Mouse (Mus musculus) midbrain, embryonic 13.5 days (tissue): Measurements from ENCODE around the gene Ssbp3. TPM values are rescaled to one million over a fixed set of nuclear protein-coding genes. Genes with fewer than 3 reads are reported as not detected.

Experiments used
- ATAC-seq: fragments of 200-750 bp; cut with Nextera tagmentation; 2 replicates; pipeline ENCODE4 v1.8.0; 2017; ENCODE audit warnings: mild to moderate bottlenecking, moderate TSS enrichment, moderate library complexity
- H3K27ac ChIP-seq: fragments of 300-500 bp; sonication (generic); 2 replicates; pipeline ENCODE4 v1.5.1; 2015; ENCODE audit warnings: inconsistent platforms, mild to moderate bottlenecking, moderate library complexity
- H3K27me3 ChIP-seq: fragments of 300-500 bp; sonication (generic); 2 replicates; pipeline ENCODE4 v1.6.1; 2015; ENCODE audit warnings: mild to moderate bottlenecking, inconsistent platforms
- H3K36me3 ChIP-seq: fragments of 300-500 bp; sonication (generic); 2 replicates; pipeline ENCODE4 v1.6.1; 2015; ENCODE audit warnings: mild to moderate bottlenecking, inconsistent platforms
- H3K4me1 ChIP-seq: fragments of 300-500 bp; sonication (generic); replicated peaks from 2 replicates; pipeline ENCODE4 v1.6.1; 2015; ENCODE audit warnings: inconsistent platforms
- H3K4me2 ChIP-seq: fragments of 300-500 bp; sonication (generic); replicated peaks from 2 replicates; pipeline ENCODE4 v1.6.1; 2015; ENCODE audit warnings: moderate library complexity, mild to moderate bottlenecking, inconsistent platforms
- H3K4me3 ChIP-seq: fragments of 300-500 bp; sonication (generic); replicated peaks from 2 replicates; pipeline ENCODE4 v1.5.1; 2015; ENCODE audit warnings: mild to moderate bottlenecking, inconsistent platforms
- H3K9ac ChIP-seq: fragments of 300-500 bp; sonication (generic); replicated peaks from 2 replicates; pipeline ENCODE4 v1.6.1; 2015; ENCODE audit warnings: mild to moderate bottlenecking, inconsistent platforms
- H3K9me3 ChIP-seq: fragments of 300-500 bp; sonication (generic); 2 replicates; pipeline ENCODE4 v1.6.1; 2016; ENCODE audit warnings: mild to moderate bottlenecking, inconsistent platforms
- WGBS: fragments of 180-500 bp; shearing (Covaris S2); methylation state at CpG from one replicate; pipeline ENCODE4 v1.1.7; 2015; 5-methylcytosine and 5-hydroxymethylcytosine counted together
- polyA plus RNA-seq: library from polyadenylated mRNA; unstranded; fragments of >200 nt; fragmentation: Nextera tagmentation; extraction: Ambion mirVana; gene quantifications from 2 replicates; pipeline ENCODE4 v1.2.1, GENCODE M21; 2015

Gene Ssbp3
- polyA plus RNA-seq, 1 experiment from 2014 or later, result 229 TPM

DNA sequence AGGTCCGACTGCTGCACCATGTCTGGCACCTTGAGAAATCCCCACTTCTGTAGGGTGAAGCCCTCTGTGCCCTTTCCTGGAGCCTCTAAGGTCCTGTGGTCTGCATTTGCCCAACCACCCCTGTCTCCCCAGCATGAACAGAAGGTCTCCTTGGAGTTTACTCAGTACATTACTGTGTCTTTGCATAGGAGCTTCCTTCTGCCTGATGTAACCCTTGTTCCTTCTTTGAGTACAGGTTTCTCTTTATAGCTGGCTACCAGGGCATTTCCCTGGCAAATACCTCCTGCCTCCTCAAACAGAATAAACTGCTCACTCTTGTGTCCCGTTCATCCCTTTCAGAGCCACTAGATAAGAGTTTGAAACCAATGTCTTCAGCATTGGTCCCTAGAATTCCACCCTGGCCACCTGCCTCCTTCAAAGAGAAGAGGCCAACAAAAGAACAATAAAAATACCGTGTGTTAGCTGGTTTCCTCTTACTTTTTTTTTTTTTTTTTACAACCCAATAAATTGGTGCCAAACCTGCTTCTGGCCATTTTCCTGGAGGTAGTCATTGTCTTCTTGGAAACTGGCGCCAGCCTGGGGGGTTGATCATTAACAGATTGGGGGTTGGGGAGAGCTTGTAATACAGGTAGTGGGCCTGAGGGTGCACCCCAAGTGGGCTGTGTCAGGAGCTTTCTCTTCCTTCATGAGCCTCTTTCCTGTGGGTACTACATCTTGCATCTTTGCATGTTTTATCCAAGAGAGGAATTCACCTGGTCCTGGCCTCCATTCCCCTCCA lies 72.0 kb downstream of the Ssbp3 start:
- Histone ChIP-seq H3K9me3 (no peaks in the 10 kb centered on the region), H3K36me3 (peaks cover 5% of the 10 kb centered on the region), H3K4me3 (no peak overlapping the region), H3K27ac (0 out of 2 replicates have a peak overlapping the region, but pooled peaks have one; percentile 19), H3K4me2 (no peak overlapping the region), H3K4me1 (peaks cover 99% of the 10 kb centered on the region), H3K27me3 (no peaks in the 10 kb centered on the region), H3K9ac (no peak overlapping the region)
- 68% methylated on average over 4 of the region's 4 CpGs for WGBS
- no peak for ATAC-seq

DNA sequence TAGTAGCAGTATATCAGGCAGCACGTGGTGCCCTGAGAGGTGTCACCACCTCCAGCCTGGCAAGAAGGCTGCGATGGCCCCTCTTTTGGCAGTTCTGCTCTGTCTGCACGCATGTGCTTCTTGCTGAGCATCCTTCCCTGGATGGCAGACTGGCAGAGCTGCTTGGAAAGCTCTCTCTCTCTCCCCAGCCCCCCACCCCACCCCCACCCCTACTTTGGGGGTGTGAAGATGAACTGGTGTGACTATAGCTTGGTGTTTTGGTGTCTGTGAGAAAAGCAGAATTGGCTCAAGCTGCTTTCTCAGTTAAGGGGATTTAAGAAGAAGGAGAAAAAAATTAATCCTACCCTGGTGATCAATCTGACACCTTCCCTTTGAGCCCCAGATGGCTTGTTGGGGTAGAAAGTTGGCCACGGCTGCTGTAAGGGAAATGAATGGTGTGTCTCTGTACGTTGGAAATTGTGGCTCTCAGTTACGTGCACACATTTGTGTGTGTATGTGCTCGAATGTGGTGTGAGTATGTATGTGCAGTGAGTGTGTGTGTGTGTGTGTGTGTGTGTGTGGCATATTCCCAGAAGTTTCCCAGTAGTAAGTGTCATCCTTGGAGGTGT lies 73.5 kb downstream of the Ssbp3 start:
- Histone ChIP-seq H3K27me3 (no peaks in the 10 kb centered on the region), H3K4me2 (no peak overlapping the region), H3K4me1 (peaks cover 99% of the 10 kb centered on the region), H3K36me3 (peaks cover 5% of the 10 kb centered on the region), H3K9ac (0 out of 2 replicates have a peak overlapping the region, but pooled peaks have one; percentile 44), H3K4me3 (no peak overlapping the region), H3K27ac (peak overlapping the region; percentile 74), H3K9me3 (no peaks in the 10 kb centered on the region)
- ATAC-seq, result no peak
- WGBS, result 52% methylated on average over 7 of the region's 7 CpGs

DNA sequence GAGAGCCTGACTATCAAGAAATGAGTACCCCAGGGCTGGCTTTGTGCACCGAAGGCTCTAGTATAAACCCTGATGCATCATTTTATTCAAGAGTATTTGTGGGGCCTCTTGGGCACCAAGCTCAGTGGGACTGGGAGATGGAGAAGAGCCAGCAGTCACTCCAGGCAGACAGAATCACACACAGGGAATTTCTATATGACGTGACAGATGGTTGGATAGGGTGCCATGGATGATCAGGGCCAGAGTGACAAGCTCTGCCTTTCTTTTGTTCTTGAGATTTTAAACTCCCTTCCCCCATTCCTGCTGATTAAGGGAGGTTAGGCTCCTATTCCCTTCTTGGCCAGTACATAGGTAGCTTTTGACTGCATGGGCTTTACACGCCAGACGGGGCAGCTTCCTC lies 74.8 kb downstream of the Ssbp3 start:
- no peak overlapping the region for H3K4me3 ChIP-seq
- no peak overlapping the region for H3K4me2 ChIP-seq
- no peaks in the 10 kb centered on the region for H3K9me3 ChIP-seq
- ATAC-seq, result no peak
- H3K27me3 ChIP-seq, result no peaks in the 10 kb centered on the region
- WGBS, result 45% methylated on average over 4 of the region's 4 CpGs
- H3K4me1 ChIP-seq, result peaks cover 99% of the 10 kb centered on the region
- H3K27ac ChIP-seq, result peak overlapping the region; percentile 74
- H3K9ac ChIP-seq, result no peak overlapping the region; the same call in 1 of the 2 replicates
- H3K36me3 ChIP-seq, result peaks cover 5% of the 10 kb centered on the region

DNA sequence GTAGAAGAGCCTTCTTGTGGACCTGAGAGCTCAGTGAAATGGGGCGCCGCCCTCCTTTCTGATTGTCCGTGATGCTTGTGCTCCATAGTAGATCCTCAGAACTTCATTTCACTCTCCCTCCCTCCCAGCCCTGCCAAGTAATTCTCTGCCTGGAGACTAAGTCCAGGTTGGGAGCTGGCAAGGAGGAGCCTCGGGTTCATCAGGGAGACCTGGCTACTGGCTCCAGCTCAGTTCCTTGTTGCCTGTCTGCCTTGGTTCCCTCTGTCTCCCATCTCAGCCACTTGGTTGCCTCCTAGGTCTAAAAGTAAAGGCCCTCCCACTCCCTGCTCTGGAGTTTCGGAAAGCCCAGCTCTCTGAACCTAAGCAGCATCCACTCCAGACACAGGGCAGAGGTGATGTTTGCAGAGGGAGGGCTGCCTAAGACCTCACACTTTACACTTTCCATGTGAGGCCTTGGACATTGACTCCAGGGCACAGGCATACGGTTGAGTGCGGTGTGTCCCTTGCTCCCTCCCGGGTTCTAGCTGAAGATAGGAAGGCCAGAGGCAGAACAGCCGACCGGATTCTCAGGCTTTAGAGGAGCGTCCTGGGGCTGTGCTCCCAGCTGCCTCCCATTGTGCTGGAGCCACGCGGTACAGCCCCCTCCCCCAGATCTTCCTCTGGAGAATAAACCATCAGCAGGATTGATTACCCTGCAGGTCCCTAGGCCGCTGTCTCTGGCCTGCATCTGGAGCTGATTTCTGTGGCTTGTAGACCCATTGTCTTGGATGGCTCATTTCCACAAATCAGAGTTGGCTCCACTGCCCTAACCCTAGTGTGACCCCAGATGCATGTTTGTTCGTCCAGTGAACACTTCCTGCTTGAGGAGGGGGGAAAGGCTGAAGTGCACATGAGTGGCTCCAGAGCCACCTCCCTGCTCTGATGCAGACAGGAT lies 75.7 kb downstream of the Ssbp3 start:
- Histone ChIP-seq H3K9ac (peak overlapping the region; percentile 43; the same call in 1 of the 2 replicates), H3K27ac (peak overlapping the region; percentile 74), H3K4me2 (peak overlapping the region; percentile 17; the same call in 1 of the 2 replicates), H3K4me3 (no peak overlapping the region), H3K27me3 (no peaks in the 10 kb centered on the region), H3K9me3 (no peaks in the 10 kb centered on the region), H3K4me1 (peaks cover 98% of the 10 kb centered on the region), H3K36me3 (peaks cover 5% of the 10 kb centered on the region)
- WGBS, result 25% methylated on average over 15 of the region's 15 CpGs
- no peak for ATAC-seq

DNA sequence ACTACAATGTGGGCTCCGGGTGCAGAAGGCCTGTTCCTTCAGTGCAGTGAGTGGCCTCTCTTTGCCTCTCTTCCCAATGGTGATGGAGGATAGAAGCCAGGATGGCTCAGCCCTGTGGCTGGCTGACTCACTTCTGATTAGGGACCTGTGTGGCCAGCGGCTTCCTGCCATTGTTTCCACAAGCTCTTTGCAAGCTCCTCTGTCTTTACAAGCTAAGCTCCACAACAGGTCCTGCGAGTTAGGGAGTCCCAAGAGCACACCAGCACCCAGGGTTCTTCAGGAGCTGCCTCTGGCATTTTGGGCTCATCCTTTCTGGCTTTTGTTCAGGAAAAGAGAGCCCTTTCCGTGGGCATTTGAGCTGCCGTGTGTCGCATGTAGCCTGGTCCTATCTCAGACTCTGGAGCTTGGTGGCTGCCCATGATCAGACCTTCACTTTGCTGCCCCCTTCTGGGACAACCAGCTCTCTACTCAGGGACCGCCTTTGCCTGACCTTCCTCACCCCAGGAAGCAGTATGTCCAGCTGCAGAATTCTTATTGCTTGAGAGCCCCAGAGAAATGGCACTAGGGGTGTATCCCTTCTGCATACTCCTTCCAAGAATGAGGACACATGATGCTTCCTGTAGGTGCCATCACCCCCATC lies 77.3 kb downstream of the Ssbp3 start:
- Histone ChIP-seq H3K27me3 (no peaks in the 10 kb centered on the region), H3K4me1 (peaks cover 99% of the 10 kb centered on the region), H3K36me3 (no peaks in the 10 kb centered on the region), H3K9me3 (no peaks in the 10 kb centered on the region), H3K27ac (peak overlapping the region; percentile 83), H3K4me3 (no peak overlapping the region), H3K9ac (peak overlapping the region; percentile 42; the same call in 1 of the 2 replicates), H3K4me2 (no peak overlapping the region)
- 14% methylated on average over 7 of the region's 7 CpGs for WGBS
- ATAC-seq, result no peak

DNA sequence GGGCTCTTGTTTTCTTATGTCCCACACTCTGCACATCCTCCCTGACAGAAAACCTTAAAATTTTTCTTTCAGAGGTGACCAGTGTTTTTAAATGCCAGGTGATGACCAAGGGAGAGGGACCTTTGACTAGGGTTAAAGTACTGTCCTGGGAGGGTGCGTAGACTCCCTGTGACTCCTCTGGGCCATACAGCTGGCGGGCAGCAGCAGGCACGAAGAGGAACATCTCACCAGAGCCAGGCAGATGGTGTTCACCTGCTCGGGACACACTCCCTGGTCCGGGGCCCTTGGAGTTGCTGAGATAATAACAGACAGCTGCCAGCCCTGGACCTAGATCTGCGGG lies 78.4 kb downstream of the Ssbp3 start:
- H3K9me3 ChIP-seq, result no peaks in the 10 kb centered on the region
- WGBS, result 14% methylated on average over 6 of the region's 6 CpGs
- H3K9ac ChIP-seq, result peak overlapping the region; percentile 33; the same call in 1 of the 2 replicates
- 0 out of 2 replicates have a peak overlapping the region, but pooled peaks have one; percentile 4 for H3K4me2 ChIP-seq
- H3K36me3 ChIP-seq, result no peaks in the 10 kb centered on the region
- H3K4me3 ChIP-seq, result no peak overlapping the region
- no peaks in the 10 kb centered on the region for H3K27me3 ChIP-seq
- ATAC-seq, result no peak
- peak overlapping the region; percentile 83 for H3K27ac ChIP-seq
- H3K4me1 ChIP-seq, result peaks cover 99% of the 10 kb centered on the region

DNA sequence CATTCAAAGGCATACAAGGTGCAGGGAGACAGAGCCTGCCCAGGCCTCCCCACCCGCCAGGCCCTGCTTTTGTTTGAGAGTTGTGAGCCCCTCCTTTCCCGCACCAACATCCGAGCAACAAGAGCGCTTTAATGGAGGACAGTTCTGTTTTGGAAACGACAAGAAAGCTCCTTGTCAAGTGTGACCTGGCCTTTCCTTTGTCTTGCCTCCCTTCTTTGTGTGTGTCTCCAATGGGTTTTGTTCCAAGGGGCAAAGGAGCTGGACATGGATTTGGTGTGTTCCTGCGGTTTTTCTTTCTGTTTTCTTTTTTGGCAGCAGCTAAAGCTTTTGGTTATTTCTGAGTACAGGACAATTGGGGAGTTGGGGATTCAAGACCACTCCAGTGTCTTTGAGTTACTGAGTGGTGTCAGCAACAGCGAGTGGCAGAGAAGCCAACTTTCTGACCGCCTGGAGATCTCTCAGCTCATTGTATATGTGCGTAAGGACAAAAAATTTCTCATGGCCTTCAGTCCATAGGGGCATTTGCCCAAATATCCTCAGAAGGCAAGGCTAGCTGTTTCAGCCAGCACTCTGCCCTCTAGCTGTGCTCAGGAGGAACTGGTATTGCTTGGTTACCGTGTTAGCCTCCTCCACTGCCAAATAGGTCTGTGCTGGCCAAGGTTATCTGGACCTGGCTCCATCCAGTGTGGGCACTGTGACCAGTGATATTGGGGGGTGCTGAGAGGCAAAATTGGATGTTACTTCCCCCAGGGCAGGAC lies 78.9 kb downstream of the Ssbp3 start:
- H3K9ac ChIP-seq, result peak overlapping the region; percentile 33; the same call in 1 of the 2 replicates
- H3K4me2 ChIP-seq, result 0 out of 2 replicates have a peak overlapping the region, but pooled peaks have one; percentile 4
- 9% methylated on average over 10 of the region's 10 CpGs for WGBS
- H3K4me3 ChIP-seq, result no peak overlapping the region
- no peaks in the 10 kb centered on the region for H3K27me3 ChIP-seq
- ATAC-seq, result peak; percentile 59
- peaks cover 99% of the 10 kb centered on the region for H3K4me1 ChIP-seq
- H3K36me3 ChIP-seq, result no peaks in the 10 kb centered on the region
- H3K9me3 ChIP-seq, result no peaks in the 10 kb centered on the region
- peak overlapping the region; percentile 83 for H3K27ac ChIP-seq

DNA sequence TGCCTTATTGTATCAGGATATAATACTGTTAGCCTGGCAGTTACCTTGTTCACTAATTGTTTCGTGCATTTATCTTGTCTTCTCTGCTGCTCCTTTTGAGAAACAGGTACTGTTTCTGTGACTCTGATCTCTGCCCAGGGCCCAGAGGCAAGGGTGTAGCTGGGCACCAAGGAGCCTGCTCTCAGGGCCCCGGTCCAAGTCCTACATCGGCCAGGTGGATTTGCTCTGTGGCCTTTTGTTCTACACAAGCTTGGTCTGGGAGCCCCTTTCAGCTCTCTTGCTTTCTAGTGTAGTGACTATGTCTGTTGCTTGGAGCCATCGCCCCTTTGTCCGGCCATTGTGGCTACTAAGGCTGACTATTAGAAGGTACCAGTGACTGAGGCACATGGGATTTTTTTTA lies 82.6 kb downstream of the Ssbp3 start:
- no peaks in the 10 kb centered on the region for H3K36me3 ChIP-seq
- no peak overlapping the region for H3K4me3 ChIP-seq
- H3K4me1 ChIP-seq, result peaks cover 99% of the 10 kb centered on the region
- no peak overlapping the region; the same call in 1 of the 2 replicates for H3K9ac ChIP-seq
- no peak overlapping the region for H3K4me2 ChIP-seq
- no peaks in the 10 kb centered on the region for H3K27me3 ChIP-seq
- ATAC-seq, result no peak
- peak overlapping the region; percentile 41; the same call in 1 of the 2 replicates for H3K27ac ChIP-seq
- WGBS, result 85% methylated on average over 5 of the region's 5 CpGs
- no peaks in the 10 kb centered on the region for H3K9me3 ChIP-seq

DNA sequence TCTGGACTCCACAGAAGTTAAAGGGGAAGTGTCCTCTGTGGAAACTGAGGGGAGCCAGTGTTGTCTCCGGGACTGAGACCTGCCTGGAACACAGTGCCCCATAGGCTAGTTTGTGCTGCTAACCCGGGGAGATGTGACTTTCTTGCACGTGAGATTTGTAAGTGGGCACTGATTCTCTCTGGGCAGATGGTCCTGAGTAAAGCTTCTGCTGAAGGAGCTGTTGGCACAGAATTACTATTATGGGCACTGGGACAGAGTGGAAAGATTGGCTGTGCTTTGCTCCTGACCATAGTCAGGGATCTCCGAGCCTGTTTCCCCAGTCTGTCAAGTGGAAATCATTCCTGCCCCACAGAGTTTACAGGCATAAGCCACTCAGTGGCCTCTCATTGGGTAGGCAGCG lies 83.8 kb downstream of the Ssbp3 start:
- Histone ChIP-seq H3K4me2 (no peak overlapping the region), H3K4me1 (peaks cover 98% of the 10 kb centered on the region), H3K27me3 (no peaks in the 10 kb centered on the region), H3K4me3 (no peak overlapping the region), H3K9ac (no peak overlapping the region), H3K36me3 (no peaks in the 10 kb centered on the region), H3K9me3 (no peaks in the 10 kb centered on the region), H3K27ac (0 out of 2 replicates have a peak overlapping the region, but pooled peaks have one; percentile 9)
- no peak for ATAC-seq
- 90% methylated on average over 5 of the region's 5 CpGs for WGBS

DNA sequence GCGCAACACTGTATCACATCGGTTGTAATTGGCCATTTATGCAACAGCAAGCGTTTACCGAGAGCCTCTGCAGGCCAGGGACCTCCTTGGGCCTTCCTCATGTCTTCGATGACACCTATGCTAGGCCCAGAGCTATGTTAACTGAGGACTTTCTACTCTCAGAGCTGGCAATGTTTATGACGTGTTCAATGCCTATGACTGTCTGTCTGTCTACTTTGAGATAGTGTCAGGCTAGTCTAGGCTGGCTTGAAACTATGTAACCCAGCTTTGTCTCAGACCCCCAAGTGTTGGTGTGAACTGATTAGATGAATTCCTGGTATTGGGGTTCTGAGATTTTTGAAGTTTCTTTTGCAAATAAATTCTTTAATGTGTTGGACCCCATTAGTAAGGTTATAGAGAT lies 84.6 kb downstream of the Ssbp3 start:
- no peak overlapping the region for H3K27ac ChIP-seq
- WGBS, result 86% methylated on average over 6 of the region's 6 CpGs
- no peaks in the 10 kb centered on the region for H3K9me3 ChIP-seq
- H3K9ac ChIP-seq, result no peak overlapping the region
- no peak for ATAC-seq
- peaks cover 98% of the 10 kb centered on the region for H3K4me1 ChIP-seq
- no peak overlapping the region for H3K4me2 ChIP-seq
- H3K27me3 ChIP-seq, result no peaks in the 10 kb centered on the region
- no peak overlapping the region for H3K4me3 ChIP-seq
- no peaks in the 10 kb centered on the region for H3K36me3 ChIP-seq

DNA sequence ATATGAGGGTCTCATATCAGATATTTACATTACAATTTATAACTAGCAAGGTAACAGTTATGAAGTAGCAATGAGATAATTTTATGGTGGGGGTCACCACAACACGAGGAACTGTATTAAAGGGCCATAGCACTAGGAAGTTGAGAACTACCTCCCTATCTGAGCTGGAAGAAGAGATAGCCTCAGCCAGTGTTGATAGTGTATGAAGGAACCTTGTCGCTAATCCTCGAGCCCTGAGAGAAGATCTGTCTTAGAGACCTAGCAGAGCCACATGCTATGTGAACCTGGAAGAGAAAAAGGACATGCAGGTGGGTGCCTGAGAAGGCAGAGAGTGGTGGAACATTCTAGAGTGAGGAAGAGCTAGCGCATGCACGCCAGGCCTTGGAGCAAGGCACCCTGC lies 85.0 kb downstream of the Ssbp3 start:
- peaks cover 99% of the 10 kb centered on the region for H3K4me1 ChIP-seq
- no peak overlapping the region for H3K4me3 ChIP-seq
- no peak overlapping the region for H3K4me2 ChIP-seq
- H3K27ac ChIP-seq, result peak overlapping the region; percentile 60; the same call in 1 of the 2 replicates
- no peak for ATAC-seq
- no peaks in the 10 kb centered on the region for H3K9me3 ChIP-seq
- H3K36me3 ChIP-seq, result no peaks in the 10 kb centered on the region
- H3K9ac ChIP-seq, result no peak overlapping the region
- H3K27me3 ChIP-seq, result no peaks in the 10 kb centered on the region
- 90% methylated on average over 5 of the region's 5 CpGs for WGBS
